Mouse (Mus musculus) cerebellum, postnatal 10 days (tissue): ENCODE measurements at regions not wholly inside any gene's neighbourhood (a gene's known extent, or its start where the extent isn't known, plus 50 kb on each side); places are given as distances from the start of the nearest gene placed in this dataset.

Source experiments
- DNase-seq, 2 experiments: peaks; one replicate each; pipeline ENCODE4 v3.0.0; 2021; ENCODE audit warnings: mixed read lengths in 2 of 2

DNA sequence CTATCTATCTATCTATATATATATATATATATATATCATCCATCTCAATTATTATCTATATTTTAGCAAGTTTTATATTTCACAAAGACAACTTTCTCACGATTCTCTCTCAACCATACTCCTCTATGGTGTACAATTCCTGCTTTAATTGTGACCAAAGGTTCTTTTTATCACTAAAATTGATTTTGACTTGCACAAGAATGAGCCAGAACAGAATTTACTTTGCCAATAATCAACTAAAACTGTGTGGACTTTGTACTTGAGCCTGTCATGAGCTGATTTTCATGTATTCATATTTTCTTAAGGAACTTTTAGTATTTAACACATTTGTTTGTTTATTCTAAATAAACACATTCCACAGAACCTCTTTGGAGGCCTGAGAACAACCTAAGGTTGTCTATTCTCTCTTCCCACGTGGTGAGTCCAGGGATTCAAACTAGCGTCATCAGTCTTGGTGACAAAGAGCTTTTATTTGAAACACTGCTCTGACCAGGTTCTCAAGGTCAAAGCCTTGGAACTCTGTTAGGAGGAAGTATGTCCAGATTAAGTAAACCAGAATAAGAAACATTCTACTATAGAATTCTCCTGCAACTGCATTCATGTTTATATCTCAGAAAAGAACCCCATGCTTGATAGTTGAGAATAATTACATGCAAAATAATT, 207.7 kb downstream of the Gm11146 start:
- no peak for DNase-seq

DNA sequence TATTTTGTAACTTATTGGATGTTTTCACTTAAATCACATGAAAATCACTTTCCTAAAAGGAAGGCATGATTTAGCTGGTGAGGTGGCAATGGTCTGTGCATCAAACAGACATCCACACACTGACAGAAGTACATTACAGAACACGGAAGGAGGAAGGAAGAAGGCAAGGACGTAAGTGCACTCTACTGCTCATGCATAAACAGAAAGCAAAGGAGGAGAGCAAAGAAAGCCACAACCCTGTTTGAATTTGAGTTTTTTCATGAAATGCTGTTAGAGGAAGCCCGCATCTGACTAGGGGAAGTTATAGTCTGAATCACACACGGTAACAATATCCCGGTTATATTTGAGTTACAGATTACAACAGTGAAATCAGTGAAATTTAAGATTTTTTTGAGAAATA, 208.4 kb downstream of the Gm11146 start:
- no peak for DNase-seq

DNA sequence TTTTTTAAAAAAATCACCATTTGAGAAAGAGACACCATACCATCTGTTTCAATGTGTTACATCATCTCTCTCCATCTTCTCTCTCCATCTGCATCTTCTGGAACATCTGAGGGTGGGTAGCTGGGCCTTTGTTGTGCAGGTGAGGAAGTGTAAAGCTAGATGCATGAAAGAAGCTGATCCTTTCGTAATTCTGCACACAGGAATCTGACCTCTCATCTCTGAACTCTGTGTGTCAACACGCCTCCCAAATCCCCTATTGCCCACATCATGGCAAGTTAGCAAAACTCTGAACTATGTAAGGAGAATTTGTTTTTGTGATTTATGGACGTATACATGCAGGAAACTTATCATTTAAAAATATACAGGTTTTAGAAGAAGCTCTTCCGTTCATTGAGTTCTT, 209.7 kb downstream of the Gm11146 start:
- no peak for DNase-seq

DNA sequence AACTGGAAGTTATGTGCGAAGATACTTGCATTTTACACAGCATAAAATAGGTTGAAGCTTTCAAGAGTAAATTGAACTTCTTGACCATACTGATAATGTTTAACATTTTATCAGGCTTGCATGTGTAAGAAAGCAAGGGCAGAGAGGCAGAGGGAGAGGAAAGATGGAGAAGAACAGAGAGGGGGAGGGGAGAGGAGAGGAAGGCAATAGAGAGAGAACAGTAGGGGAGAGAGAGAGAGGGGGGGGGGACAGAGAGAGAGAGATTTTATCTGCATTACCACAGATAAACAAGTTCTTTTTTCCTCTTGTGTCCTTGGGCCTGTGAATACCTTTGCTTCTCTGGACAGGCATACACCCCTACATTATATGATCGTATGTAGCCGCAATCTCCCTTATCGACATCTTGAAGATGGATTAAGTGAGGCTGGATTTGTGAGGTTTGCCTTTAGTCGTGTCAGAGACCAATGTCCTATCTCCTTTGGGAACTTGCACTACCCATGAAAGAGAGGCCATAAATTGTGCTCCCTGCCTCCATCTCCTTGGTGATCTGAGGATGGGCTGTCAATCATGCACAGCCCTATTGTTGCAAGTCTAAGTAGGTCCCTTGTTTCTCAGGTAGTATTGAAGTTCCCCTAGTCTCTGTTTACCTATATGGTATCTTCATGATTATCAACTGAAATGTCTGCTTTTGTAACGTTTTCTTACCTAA, 217.7 kb downstream of the Gm11146 start:
- no peak for DNase-seq

DNA sequence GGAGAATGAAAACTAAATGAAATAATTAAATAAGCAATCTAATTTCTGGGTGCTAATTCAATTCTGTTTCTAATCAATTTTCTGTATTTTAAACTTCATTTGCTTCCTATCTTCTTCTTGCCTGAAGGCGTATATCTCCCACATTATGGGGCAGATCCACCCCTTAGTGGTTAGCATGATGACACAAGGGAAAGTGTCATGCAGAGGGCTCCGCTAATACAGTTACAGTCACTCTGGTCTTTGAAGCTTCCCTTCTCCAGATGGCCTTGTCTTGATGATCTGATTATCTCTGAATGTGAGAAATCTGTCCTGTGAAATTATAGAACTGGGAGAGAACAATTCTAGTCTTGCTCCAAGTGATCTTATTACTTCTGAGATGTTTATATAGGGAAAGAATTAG, 219.1 kb downstream of the Gm11146 start:
- no peak for DNase-seq

DNA sequence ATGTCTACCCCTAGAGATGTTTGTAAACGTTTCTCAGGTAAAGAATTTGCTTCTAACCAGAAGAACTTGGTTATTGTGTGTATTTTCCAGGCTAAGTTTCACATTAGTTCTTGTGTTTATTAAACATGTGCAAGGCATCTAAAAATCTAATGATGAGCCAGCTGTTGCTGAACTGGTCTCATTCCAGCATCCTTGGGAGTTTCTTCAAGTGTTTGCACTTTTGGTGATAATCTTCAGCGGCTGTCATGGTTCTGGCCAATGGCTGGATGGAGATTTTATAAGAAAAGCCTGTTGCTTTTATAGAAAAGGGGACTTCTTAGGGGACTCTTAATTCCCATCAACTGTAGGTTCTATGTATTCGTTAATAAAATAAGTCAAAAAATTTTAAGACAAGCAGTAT, 229.1 kb downstream of the Gm11146 start:
- no peak for DNase-seq

DNA sequence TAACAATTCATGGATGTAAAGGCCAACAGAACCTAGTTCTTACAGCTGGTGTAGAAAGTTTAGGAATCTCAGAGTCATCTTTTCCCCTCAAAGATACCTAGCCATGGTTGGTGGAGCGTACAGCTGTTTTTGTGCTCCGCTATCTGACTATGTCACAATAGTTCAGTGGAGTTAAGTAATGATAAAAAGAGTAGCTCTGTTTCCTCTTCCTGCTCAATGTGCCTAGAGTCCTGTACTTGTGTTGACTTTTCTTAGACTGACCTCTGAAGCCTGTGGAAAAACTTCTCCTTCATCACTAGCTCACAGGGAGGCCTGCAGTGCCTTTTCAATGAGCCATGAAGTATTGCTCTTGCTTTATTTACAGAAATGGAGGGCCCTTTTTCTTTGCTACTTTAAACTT, 232.1 kb downstream of the Gm11146 start:
- no peak for DNase-seq

DNA sequence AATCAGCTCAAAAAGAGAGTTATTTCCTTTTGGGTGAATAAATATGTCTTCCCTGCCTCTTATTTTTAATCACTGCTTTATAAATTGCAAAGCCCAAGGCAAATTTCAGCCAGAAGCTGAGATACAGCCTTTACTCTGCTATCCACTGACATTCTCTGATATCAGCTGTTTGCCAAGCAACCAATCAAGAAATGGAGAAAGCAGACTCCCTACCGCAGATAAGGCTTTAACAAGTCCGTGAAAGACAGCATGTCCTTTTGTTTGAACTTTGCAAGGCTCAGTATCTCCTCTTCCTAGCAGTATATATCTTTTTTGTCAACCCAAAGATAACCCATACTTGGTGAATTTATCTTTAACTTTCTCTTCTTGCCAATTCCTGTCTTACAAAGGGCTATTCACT, 236.6 kb downstream of the Gm11146 start:
- DNase-seq = no peak

DNA sequence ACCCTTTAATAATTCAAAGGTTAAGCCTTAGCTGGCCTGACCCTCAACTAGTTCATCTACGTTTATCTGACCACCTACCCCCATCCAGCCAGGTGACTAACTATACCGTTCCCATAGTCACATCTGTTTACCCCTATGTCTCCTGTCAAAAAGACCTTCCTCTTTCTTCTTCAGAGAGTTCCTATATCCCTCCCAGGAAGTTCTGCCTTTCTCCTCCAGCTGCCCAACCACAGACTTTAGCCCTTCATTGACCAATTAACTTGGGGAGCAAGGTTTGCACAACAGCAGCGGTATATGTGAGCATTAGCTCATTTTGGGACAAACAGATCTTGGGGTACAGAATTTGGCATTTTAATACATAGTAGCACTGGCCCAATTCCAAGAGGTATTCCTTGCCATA, 237.5 kb downstream of the Gm11146 start:
- no peak for DNase-seq

DNA sequence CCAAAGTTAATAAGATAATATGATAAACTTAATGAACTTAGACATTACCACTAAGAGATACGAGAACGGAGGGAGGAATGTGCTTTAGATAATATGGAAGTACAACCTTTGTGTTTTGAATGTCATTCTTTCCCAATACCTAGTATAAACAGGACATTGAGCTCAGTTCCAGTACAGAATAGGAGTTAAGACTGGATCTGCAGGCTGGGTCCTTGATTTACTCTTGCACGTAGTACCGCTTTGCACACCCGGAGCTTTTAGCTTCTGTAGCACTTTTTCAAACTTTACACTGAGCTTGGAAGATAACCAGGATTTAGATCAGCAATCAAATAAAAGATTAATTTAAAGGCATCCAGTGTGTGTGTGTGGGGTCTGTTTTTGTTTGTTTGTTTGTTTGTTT, 242.7 kb downstream of the Gm11146 start:
- DNase-seq = no peak

DNA sequence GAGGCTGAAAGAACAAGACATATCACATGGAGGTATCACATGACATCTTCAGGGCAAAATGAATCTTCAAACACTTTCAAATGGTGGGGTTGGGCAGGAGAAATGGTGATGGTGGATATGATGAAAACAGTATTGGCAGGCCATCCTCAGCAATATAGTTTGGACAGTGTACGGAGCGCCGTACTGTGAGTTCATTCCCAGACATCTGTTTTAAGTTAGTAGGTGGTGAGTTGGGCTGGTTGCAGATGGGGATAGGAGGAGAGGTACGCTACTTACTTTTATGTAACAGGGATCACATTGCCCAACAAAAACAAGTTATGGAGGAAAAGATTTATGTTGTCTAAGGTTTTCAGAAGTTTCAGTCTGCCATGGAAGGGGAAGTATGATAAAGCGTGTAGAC, 246.6 kb downstream of the Gm11146 start:
- DNase-seq = no peak

DNA sequence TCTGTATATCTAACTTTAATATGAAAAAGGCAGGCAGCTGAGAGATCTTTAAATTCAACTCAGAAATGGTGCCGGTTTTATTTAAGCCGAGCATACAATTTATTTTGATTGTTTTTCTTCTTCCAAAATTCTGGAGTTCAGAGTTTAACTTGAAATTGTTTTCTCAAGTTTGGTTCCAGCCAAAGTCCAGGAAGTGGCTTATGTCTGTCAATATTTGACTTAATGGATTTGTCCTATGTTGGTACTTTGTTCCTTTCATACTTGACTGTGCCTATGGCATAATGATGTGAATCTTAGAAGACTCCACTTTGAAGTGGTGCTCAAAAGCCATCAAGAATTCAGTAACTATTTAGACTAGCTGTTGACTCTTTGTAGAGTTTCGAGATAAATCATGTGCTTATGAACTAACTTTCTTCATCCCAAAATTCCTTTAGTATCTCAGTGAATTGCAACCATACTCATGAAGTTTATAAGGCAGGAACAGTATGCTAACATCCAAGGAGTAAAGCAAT, 247.6 kb downstream of the Gm11146 start:
- no peak for DNase-seq

DNA sequence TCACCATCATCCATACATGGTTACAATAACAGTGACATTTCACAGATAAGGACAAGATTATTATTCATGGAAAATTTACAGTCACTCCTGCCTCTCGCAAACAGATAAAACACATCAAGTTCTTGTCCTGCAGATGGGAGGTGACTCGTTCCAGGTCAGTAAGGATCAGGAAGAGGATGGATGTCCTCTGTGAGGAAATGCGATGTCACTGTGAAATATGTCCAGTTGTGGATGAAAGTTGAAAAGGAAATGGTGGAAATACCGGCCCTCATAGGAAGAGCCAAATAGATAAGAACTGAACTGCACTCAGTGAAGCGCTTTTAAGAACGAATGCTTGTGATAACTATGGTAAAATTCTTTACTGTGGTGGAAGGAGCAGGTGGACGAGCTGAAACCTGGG, 255.8 kb downstream of the Gm11146 start:
- DNase-seq = no peak

DNA sequence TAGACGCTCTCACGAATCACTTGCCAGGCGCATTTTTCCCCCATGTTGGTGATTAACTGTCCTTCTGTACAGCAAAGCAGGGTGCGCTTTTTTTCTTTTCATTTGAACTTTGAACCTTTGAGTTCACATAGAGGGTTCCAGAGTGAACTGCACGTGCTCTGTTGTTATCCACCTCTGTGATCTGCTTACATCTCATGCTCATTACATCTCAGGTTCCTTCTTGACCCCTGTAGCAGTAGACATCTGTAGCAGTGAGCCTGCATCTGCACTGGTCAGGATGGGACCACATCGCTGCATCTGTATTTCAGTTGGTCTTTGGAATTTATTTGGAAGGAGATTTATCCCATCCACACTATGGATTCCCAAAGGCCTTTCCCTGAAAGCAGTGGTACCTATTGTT, 269.6 kb downstream of the Gm11146 start:
- DNase-seq = no peak

DNA sequence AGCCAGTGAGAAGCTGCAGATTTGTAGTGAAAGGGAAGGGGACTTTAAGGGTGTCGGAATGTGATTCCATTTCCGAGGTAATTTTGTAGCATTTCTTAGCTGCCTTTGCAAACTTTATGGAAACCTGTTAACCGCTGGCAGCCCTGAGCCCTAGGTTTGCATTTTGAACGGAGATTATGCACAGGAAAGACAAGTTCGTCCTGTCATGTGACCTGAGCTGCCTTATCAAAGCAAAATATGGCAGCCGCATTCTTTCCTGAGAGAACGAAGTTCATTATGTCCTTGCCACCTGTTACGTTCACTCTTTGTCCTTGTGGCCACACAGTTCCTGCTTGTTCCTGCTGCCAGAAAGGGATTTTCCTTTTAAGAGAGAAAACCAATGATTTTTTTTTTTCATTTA, 270.9 kb downstream of the Gm11146 start:
- DNase-seq = no peak

DNA sequence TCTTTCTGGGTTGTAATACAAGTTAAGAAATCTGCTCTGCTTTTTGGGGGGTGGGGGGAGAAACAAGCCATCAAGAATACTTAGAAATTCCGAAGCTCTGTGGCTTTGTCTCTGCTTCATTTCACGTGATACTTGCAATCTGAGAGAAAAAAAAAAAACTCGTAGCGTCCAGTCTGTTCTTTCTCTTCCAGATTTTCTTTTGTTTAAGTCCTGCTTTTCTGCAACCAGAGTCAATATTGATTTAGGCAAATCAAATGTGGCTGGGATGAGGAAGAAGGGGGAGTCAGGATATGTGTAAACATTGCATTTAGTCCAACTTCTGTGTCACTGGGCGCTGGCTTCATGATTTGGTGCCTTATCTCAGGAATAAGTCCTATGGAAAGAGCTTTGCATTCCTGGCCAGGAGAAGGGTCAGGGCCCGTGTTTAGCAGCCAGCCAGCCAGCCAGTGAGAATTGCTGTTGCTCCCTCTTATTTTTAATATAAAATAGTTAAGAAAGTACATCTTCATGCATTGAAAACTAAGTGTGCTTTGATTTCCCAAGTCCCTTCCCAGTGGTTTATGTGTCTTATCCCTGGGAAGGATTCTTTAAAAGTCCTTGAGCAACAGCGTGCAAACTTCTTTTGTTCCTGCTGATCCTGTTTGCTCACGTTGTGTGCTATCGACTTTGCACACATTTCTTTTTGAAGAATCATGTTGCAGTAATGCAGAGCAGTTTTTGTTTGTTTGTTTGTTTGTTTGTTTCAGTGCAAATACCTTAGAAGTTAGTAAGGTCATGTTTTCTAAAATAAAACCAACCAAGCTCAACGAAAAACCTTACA, 272.0 kb downstream of the Gm11146 start:
- peak in 1 of 2 experiments; percentile 5 for DNase-seq

DNA sequence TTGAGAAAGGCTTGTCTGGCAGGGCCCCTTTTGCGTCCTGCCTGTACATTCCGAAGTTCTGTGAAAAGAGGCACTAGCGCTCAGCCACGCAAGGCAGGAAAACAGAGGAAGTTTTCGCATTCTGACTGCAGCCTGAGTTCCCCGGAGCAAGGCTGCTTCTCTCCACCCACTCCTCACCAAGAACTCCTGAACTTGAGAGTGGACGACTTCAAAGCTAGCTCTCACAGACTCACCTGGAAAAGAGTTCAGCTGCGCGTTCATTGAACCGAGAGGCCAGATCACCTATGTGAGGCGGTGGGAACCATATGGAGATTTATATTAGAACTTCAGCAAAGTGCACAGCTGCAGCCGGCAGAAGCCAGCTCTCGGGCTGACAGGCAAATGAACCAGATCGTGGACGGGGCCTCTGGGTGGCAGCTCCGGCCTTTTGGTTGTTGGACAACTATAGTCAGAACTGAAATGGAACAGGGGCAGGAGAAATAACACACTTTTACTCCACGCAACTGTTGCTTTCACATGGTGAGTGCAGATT, 272.7 kb downstream of the Gm11146 start:
- DNase-seq = peak; percentile 29 to 47

DNA sequence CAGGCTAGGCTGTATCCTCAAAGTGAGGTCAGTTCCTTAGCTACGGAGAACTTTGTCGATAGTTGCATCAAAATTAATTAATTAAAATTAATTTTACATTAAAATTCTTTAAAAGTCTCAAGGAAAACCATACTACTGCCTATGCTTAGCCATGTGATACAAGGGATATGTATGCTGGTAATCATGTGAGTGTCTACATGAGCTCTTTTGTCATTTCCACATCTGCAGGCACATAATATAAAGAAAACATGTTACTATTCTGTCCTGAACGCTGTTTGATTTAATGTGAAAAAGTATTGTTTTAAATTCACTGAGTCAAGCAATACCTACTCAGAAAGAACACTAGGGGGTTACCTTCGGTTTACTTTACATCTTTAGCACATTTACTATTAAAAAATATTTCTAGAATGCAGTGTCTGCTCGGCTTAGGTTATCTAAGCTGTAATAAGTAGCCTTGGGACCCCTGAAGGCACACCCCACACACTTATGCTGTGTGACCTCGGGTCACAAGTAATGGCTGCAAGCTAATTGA, 273.2 kb downstream of the Gm11146 start:
- DNase-seq = no peak

DNA sequence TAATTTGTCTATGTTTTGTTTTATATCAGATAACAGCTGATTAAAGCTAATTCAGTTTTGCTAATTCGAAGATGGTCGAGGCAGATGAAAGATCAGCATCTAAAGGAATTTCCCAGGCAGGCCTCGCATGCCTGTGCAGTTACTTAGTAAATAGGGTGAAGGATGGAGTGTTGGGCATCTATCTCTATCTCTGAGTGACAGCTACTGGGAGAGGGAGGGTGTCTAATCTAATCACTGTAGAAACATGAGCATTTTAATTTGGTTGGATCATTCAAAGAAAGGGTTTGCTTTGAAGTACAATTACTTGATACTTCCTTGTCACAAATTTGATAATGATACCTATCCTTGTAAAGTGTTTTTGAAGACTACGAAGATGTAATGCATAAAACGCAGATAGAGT, 273.8 kb downstream of the Gm11146 start:
- no peak for DNase-seq

DNA sequence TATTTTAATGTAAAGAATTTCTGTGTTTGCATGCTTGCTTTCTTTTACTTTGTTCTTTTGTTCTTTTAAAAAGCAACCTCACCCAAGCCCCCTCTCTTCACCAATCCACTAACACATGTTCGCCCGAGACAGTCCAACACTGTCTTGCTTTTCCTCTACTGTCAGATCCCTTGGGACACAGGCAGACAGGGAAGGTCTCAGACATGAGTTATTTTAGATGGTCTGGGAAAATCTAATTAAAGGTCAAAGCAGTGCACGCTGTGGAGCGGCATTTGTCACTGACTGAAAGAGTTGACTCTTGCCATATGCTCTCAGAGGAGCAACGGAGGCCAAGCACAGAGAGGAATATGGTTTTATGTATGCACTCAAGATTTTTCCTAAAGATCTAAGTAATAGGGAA, 279.6 kb downstream of the Gm11146 start:
- peak; percentile 10 to 29 for DNase-seq

DNA sequence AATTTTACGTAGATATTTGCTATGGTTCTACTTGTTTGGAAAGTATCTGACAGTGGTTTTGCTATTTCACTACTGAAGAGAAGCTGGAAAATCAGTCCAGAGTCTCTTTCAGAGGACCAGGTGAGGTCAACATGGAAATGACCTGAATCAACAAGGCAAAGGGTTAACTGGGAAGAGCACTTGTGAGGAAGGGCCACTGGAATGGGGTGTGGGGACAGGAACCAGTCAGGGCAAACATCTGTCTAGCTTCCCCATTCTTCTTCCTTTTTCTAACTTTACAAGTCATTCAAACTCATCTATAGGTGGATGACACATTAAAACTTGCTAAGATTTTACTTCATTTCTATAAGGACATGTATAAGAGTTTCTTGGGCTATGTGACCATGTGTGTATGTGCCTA, 283.7 kb downstream of the Gm11146 start:
- no peak for DNase-seq

DNA sequence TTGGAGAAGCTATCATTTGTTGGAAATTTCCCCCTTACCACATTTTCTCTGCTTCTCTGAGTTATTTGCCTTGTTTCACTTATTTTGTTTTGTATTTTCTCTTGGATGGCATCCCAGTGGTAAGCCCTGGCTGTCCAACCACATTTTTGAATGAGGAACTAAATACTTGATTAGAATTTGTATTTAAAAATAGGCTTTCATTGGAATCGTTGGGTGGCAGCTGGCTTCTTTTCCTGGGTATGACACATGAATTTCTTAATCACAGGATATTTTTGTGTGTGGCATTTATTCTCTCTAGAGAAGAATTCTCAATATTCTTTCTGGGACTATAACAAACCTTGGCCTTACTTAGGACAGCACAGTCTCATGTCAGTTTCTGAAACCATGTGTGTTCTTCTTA, 286.5 kb downstream of the Gm11146 start:
- no peak for DNase-seq

DNA sequence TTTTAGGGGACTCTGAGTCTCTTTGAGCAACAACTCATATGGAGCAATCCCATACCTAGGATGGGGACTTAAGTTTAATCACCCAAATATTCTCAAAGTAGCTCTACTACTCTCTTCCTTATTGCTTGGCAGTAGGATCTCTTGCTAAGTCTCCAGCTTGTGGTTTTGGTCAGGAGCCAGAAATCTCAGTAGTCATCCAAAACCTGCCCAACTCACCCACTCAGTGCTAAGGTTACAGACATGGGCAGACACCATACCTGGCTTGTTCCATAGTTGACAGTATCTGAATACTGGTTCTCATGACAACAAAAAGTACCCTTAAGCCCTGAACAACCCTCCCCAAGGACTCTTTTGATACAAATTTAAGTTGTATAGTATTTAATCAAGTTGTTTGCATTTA, 288.7 kb downstream of the Gm11146 start:
- peak in 1 of 2 experiments; percentile 7 for DNase-seq
